Mouse (Mus musculus) testis, adult 2 months (tissue): ENCODE results near the gene Csnk2a1. TPM values are rescaled to one million over a fixed set of nuclear protein-coding genes. Genes with fewer than 3 reads are reported as not detected.

Experiments used
- H3K27ac ChIP-seq: fragments of 200-500 bp; 2 replicates; pipeline ENCODE4 v1.5.1; 2012; ENCODE audit warnings: low read depth, low read length; ENCODE audit not compliant: control insufficient read depth, insufficient read depth
- H3K27me3 ChIP-seq: fragments of 200-500 bp; 2 replicates; pipeline ENCODE4 v1.6.1; 2012; ENCODE audit warnings: mild to moderate bottlenecking, low read length, moderate library complexity; ENCODE audit not compliant: control insufficient read depth, insufficient read depth
- H3K36me3 ChIP-seq: fragments of 200-500 bp; 2 replicates; pipeline ENCODE4 v1.6.1; 2012; ENCODE audit warnings: mild to moderate bottlenecking, low read length; ENCODE audit not compliant: control insufficient read depth, insufficient read depth
- H3K4me1 ChIP-seq: fragments of 200-500 bp; 2 replicates; pipeline ENCODE4 v1.6.1; 2012; ENCODE audit warnings: low read length; ENCODE audit not compliant: control insufficient read depth, insufficient read depth
- H3K4me3 ChIP-seq: fragments of 200-500 bp; 2 replicates; pipeline ENCODE4 v1.5.1; 2012; ENCODE audit warnings: low read depth, mild to moderate bottlenecking, low read length, moderate library complexity, mixed read lengths; ENCODE audit not compliant: control insufficient read depth
- CTCF ChIP-seq: fragments of 200-500 bp; IDR thresholded peaks from 2 replicates; pipeline ENCODE4 v1.5.1; 2012; ENCODE audit warnings: low read depth, mild to moderate bottlenecking, inconsistent platforms, low read length, moderate library complexity; ENCODE audit not compliant: control insufficient read depth, insufficient read depth, insufficient replicate concordance
- POLR2A ChIP-seq: fragments of 200-500 bp; IDR thresholded peaks from 2 replicates; pipeline ENCODE4 v1.6.1; 2012; ENCODE audit warnings: low read depth, mild to moderate bottlenecking, inconsistent platforms, low read length, moderate library complexity; ENCODE audit not compliant: control insufficient read depth
- polyA plus RNA-seq: library from polyadenylated mRNA; depleted of rRNA; stranded (reverse); fragments of >200 nt; gene quantifications from 2 replicates; pipeline ENCODE4 v1.2.3, GENCODE M21; 2012

Gene Csnk2a1
- polyA plus RNA-seq, 1 experiment = 10.3 TPM

DNA sequence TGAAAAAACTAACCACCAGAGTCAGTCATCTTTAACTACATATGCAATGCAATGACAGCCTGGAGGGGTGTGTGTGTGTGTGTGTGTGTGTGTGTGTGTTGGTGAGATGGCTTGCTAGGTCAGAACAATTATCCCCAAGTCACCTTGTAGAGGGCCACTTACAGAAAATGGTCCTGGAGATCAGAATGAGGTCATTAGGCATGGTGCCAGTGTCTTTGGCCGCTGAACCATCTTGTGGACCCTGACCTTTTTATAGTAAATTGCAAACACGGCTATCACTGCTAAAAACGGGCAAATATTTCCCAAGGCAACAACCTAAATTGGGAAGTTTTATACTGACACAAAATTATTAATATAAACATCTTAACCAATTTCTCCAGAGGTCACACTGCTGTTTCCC, 14.8 kb upstream of the Csnk2a1 start:
- H3K4me1 ChIP-seq = no peaks in the 10 kb centered on the region
- no peak overlapping the region for H3K4me3 ChIP-seq
- H3K27ac ChIP-seq = no peak overlapping the region
- H3K27me3 ChIP-seq = no peaks in the 10 kb centered on the region
- H3K36me3 ChIP-seq = no peaks in the 10 kb centered on the region
- TF ChIP-seq CTCF (no peak), POLR2A (no peak)

DNA sequence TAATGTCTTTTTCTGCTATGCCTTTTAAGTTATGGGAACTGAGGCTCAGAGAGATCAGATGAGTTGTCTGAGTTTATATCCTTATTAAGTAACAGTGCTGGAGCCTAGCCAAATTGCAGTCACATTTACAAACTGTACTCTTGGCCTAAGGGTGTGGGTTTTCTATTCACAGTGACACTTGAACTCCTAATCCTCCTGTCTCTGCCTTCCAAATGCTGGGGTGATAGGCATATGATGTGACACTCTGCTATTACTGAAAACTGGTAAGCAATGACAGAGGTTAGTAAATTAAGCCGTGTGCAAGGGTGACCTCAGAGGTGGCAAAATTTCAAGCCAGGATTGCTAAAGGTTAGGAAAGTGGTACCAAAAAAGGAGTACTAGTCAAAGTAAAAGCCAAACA, 9.7 kb upstream of the Csnk2a1 start:
- H3K36me3 ChIP-seq = no peaks in the 10 kb centered on the region
- no peak overlapping the region for H3K27ac ChIP-seq
- no peak for TF ChIP-seq POLR2A
- no peak for TF ChIP-seq CTCF
- no peak overlapping the region for H3K4me3 ChIP-seq
- no peaks in the 10 kb centered on the region for H3K27me3 ChIP-seq
- H3K4me1 ChIP-seq = no peaks in the 10 kb centered on the region

- Histone ChIP-seq H3K27ac (no peak overlapping the region), H3K4me1 (peaks cover 6% of the 10 kb centered on the region; the same call in 1 of the 2 replicates), H3K36me3 (no peaks in the 10 kb centered on the region), H3K4me3 (no peak overlapping the region), H3K27me3 (no peaks in the 10 kb centered on the region)
- TF ChIP-seq CTCF (no peak), POLR2A (no peak)
Observed at GRCm38 (mm10) chr2:152223521-152224300, 2.9 kb upstream of the Csnk2a1 start.

DNA sequence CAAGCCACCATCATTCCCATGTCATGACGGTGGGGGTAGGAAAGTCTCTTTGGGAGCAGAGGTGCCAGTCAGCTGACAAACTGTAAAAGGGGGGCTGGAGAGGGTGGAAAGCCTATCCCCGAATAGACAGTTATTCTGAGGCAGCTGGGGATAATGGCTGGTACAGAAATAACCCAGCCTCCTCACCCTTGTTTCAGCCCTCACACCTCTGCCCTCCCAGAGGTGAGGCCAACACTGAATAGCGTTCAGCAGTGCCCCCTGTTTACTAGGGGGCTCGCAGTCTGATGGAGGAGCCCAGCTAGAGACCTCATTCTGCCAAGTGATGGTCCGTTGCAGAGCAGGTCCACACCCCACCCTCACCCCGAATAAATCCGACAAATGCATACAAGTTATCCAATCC, 1.1 kb upstream of the Csnk2a1 start:
- H3K4me3 ChIP-seq = no peak overlapping the region
- H3K4me1 ChIP-seq = peaks cover 6% of the 10 kb centered on the region; the same call in 1 of the 2 replicates
- no peaks in the 10 kb centered on the region for H3K27me3 ChIP-seq
- H3K27ac ChIP-seq = no peak overlapping the region
- H3K36me3 ChIP-seq = no peaks in the 10 kb centered on the region
- TF ChIP-seq CTCF (no peak), POLR2A (no peak)

GRCm38 (mm10) chr2:152227051-152227481, 427 bp downstream of the Csnk2a1 start:
- H3K4me3 ChIP-seq = peak overlapping the region; percentile 100
- peak overlapping the region; percentile 99 for H3K27ac ChIP-seq
- peaks cover 6% of the 10 kb centered on the region; the same call in 1 of the 2 replicates for H3K4me1 ChIP-seq
- H3K27me3 ChIP-seq = no peaks in the 10 kb centered on the region
- TF ChIP-seq CTCF (no peak), POLR2A (no peak)
- no peaks in the 10 kb centered on the region for H3K36me3 ChIP-seq

GRCm38 (mm10) chr2:152230046-152230445, 3.4 kb downstream of the Csnk2a1 start:
- H3K4me3 ChIP-seq = no peak overlapping the region
- no peaks in the 10 kb centered on the region for H3K27me3 ChIP-seq
- H3K27ac ChIP-seq = no peak overlapping the region
- H3K4me1 ChIP-seq = peaks cover 6% of the 10 kb centered on the region; the same call in 1 of the 2 replicates
- H3K36me3 ChIP-seq = no peaks in the 10 kb centered on the region
- TF ChIP-seq CTCF = no peak
- TF ChIP-seq POLR2A = no peak

DNA sequence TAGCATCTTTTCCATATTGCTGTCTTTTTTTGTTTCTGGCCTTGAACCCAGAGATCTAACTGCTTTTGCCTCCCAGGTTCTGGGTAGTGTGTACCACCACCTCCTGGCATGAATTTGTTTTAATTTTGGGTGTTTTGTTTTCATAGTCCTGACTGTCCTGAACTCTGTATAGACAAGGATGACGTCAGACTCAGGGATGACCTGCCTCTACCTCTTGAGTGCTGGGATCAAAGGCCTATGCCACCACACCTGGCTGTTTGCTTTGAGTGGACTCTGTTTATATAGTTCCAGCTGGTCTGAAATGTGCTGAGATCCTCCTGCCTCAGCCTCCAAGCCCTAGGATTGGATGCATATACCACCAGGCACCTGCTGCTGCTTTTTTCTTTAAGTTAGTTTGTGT, 11.3 kb downstream of the Csnk2a1 start:
- Histone ChIP-seq H3K4me1 (no peaks in the 10 kb centered on the region), H3K36me3 (no peaks in the 10 kb centered on the region), H3K4me3 (no peak overlapping the region), H3K27ac (no peak overlapping the region), H3K27me3 (no peaks in the 10 kb centered on the region)
- TF ChIP-seq POLR2A = no peak
- TF ChIP-seq CTCF = no peak

DNA sequence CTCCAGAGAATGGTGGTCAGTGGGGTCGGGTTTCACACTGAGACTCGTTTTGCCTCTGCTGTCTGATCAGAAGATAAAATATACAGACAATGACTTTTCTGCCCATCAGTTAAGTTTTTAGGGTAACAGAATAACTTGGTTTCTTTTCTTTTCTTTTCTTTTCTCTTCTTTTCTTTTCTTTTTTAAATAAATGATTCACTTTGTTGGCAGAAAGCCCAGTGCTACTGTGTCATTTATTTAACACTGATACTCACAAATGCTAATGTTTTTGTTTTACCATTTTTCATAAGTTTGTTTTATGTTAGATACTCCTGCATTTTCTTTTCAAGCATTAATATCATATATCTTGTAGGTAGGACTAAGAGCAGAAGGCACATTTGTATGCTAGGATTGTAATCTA, 13.9 kb downstream of the Csnk2a1 start:
- TF ChIP-seq CTCF (no peak), POLR2A (no peak)

More for the DNA sequence above, 13.9 kb downstream of the Csnk2a1 start:
- Histone ChIP-seq H3K27ac (no peak overlapping the region), H3K4me3 (no peak overlapping the region), H3K4me1 (no peaks in the 10 kb centered on the region), H3K27me3 (no peaks in the 10 kb centered on the region), H3K36me3 (no peaks in the 10 kb centered on the region)
